Mouse (Mus musculus) right cerebral cortex, adult 18-20 months (tissue): ENCODE results near the gene Ltv1.
A peak's percentile ranks its signal among the peaks of the same experiment; 100 is the strongest.
"Not testable (repeated sequence)": the region's sequence is repeated elsewhere in the genome, so short reads cannot be mapped to it uniquely, and the experiment has no call there.

ENCODE experiments used
- DNase-seq: peaks from one replicate; pipeline ENCODE4 v3.0.0; 2022; ENCODE audit warnings: mixed read lengths

Ltv1 gene

GRCm38 (mm10) chr10:13192731-13193351 is at the start of gene Ltv1:
Gene Ltv1 (minus strand): TSS chr10:13193168.
- peak; percentile 96 for DNase-seq

GRCm38 (mm10) chr10:13240431-13240830 is 47.5 kb upstream of the Ltv1 start:
- no peak for DNase-seq

- no peak for DNase-seq
These were observed 45.2 kb upstream of the Ltv1 start for GRCm38 (mm10) chr10:13238188-13238587.

GRCm38 (mm10) chr10:13236866-13237265 is 43.9 kb upstream of the Ltv1 start:
- no peak for DNase-seq

DNA sequence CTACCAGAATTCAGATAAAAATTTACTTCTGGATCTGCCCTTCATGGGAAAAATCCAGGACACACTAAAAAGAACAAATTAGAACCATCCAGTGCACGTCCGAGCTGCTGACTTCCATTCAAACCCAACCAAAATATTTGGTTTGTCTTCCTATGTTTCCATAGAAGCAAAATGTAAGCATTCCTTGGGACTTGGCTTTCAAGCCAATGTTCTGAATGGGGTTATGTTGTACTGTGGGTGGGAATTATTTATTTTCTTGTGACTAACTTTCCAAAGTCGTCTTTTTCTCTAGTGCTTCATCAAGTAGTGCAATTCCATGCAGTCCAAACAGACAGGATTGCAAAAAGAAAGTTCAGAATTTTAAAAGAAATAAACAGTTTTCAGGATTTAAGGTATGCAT is 41.5 kb upstream of the Ltv1 start:
- no peak for DNase-seq

- DNase-seq, result no peak
These were observed 41.0 kb upstream of the Ltv1 start for GRCm38 (mm10) chr10:13233941-13234340.

DNA sequence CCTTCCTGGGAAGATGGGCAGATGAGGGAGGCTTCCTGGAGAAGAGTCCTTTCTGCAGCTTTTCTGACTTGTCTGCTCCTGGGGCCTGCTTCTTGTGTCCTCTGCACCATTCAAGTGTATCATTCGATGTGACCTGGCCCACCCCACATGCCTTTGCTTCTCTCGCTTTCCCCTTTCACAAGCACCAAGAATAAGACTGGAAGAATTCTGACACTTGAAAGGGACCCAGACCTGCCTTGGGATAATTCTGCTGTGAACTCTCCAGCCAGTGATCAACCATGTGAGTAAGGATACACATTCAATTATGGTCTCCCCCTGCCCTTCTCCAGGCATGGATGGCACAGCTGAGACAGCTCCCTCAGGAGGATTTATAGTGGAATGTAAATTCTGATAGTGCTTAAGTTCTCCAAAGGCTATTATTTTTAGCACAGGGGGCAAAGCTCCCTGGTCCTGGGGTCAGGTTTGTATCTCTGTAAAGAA is 40.2 kb upstream of the Ltv1 start:
- no peak for DNase-seq

DNA sequence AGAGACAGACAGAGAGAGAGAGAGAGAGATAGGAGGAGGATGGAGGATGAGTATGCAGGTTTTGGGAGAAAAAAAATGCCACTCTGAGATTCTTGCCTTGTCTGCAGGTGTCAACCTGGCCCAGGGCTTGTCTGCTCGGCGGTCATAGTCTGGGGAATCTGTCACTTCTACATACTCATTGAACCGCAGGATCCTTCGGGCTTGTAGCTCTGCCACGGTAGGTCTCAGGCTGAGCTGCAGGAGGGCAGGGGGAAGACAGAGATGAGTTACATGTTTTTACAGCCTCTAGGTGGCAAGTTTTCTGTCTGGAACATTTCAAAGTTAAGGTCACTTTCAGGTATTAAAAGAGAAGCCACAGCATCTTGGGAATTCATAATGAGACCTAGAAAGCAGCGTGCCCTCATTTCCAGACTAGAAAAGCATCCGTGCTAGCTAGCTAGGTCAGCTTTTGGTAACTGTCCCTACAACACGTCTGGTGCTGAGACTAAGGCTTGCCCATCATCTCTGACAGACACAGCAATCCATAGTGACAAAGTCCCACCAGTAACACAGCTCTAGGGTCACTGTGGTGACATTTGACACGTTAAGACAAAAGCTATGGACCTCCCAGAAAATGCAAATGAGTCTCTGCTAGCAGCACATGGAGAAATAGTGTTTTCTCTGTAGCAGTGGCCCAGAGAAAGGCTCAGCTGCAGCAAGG is 39.6 kb upstream of the Ltv1 start:
- DNase-seq, result no peak

DNA sequence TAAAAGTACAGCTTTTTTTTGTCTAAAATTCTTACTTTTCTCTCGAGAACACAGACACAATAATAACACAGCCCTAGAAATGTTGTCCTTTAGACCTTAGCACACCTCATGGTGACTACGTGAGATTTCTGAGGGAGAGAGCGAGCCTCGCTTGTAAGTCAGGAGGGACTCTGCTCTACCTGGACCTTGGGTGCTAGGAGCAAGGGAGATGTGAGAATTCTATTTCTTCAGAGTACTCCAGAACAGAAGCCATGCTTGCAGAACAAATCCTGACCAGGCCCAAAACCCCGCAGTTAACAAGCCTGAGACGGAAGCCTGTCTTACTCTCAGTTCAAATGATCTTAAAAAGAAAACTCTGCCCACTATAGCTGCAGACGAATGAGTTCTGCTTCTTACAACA is 37.7 kb upstream of the Ltv1 start:
- no peak for DNase-seq

DNA sequence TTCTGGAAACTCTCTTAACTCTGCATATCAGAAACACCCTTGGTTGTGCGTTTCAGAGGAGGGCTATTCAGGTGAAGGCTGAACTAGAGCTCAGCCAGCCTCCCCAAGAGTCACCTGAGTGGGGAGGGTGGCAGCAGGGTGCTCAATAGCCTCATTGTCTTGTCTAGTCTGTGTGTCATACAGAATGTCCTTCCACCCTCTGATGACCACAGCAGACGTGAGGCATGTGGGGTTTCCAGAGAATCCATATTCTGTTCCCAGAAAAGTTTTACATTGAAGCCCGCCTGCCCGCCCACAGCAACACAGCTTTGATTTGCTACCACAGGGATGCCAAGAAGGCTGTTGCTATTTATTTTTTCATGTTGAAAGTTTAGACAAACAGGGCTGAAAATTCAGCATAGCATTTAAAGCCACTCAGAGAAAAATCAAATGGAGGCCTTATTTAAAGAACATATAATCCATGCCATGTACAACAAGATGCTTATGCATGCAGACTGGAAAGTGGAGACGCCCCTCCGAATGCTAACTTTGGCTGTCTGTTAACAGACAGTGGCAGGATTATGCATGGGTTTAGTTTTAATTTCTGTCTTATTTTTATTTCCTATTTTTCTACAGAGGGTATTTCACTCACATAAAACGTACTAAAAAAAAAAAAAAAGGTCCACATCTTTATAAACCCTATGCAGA is 32.6 kb upstream of the Ltv1 start:
- DNase-seq, result no peak

DNA sequence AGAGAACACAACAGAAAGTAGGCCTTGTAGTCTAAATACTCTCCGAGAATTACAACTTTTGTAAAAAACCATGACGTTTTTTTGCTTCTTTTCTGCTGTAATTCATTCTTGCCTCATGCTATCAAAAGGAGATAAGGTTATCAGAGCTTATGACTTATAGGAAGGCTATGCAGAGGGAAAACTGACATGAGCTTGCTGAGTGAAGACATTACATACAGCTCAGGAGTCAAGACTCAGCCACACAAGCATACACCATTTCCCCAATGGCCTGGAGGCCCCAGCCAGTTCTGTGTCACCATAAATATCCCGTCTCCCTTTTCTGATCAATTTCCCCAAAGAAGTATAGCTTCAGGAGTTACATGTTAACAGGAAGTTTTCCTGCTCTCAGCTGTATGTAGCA is 29.2 kb upstream of the Ltv1 start:
- DNase-seq, result no peak

- no peak for DNase-seq
These were observed 27.1 kb upstream of the Ltv1 start for GRCm38 (mm10) chr10:13220061-13220460.

- DNase-seq, result no peak
These were observed 21.0 kb upstream of the Ltv1 start for GRCm38 (mm10) chr10:13213956-13214355.

DNA sequence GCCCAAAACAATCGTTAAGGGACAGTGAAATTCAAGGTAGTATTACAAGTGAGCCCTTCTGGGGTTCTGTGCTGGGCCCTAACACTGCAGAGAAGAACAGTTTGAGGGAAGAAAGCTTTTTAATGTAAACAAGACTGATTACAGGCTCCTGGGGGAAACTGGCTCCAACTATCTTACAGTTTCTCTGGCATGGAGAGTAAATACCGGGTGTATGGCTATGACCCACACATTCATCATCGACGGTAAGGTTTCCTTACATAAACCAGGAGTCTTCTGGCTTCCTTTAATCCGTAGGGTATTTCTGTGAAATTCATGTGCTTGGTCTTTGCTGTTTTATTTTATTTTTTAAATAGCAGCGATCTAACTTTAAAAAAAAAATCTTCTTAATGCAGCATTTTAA is 19.9 kb upstream of the Ltv1 start:
- no peak for DNase-seq

GRCm38 (mm10) chr10:13212326-13212725 is 19.4 kb upstream of the Ltv1 start:
- DNase-seq, result no peak

GRCm38 (mm10) chr10:13209930-13210637 is 17.1 kb upstream of the Ltv1 start:
- DNase-seq, result no peak

DNA sequence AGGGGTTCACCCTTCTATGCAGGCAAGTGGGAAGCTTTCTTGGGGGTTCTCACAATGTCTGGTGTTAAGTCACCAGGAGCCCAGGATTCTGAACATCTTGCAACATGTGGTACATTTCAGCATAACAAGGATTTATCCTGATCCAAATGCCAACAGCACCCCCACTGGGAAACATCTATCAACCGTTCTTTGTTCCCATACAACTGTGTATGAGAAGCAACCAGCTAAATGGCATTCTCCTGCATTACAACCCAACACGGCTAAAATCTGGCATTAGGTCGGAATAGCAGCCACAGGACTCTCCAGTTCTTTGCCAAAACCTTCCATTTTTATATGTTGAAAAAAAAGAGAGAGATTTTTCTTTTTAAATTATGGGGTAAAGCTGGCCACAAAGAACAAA is 16.5 kb upstream of the Ltv1 start:
- no peak for DNase-seq

GRCm38 (mm10) chr10:13209061-13209460 is 16.1 kb upstream of the Ltv1 start:
- DNase-seq, result no peak

DNA sequence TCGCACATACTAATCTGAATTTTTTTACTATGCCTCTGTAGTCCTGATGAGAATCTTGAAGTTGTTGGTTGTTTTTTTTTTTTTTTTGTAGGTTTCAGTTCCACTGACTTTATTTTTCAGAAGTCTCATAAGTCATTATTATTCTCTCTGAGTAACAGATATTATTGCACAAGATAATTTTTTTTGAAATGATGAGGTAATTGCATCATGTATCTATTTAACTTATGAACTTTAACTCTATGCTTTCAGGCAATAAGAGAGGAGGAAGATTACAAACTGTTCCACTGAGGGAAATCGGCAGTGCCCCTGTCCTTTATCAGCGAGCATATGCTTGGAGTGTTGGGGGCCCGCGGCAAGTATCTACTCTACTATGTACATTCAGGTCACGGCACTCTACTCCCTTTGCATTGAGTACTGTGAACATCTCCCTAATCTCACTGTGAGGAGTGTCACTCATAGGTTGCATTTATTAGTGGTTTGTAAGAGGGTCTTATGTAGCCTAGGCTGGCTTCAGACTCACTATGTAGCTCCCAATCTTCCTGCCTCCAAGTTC is 8.8 kb upstream of the Ltv1 start:
- no peak for DNase-seq

DNA sequence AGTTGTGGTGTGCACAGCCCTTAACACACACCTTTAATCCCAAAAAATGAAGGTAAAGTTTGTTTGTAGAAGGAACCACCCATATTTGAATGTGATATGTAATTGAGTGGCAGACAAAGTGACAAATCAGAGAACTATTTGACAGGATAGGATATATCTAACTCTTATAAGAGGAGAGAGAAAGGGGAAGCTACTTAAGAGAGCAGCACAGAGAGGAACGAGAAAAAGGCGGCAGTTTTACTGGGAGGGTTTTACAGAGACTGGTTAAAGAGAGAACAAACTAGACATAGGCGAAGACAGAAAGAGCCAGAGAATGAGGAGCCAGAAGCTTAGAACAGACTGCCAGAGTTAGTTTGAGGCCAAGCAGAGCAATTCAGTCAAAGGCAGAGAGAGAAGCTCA is 7.9 kb upstream of the Ltv1 start:
- no peak for DNase-seq

DNA sequence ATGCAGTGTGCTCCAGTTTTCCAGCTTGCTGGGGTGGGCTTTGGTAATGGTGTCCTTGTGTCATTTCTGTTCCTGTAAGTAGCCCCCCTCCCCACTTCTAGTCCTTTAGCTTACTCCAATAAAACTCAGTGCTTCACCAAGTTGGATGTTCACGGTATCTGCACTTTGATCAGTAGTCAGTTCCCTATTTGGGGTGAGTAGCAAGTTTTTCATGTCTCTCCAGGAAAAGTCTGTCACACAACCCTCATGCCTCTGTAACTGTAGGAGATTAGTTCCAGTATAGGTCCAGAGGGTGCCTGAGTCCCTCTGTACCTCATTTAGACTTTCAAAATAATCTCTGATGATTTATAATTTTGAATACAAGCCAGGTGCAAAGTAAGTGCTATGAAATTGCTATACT is 6.3 kb upstream of the Ltv1 start:
- DNase-seq, result no peak

- no peak for DNase-seq
These were observed 4.0 kb upstream of the Ltv1 start for GRCm38 (mm10) chr10:13196872-13197507.

- DNase-seq, result not testable (repeated sequence)
These were observed 528 bp upstream of the Ltv1 start for GRCm38 (mm10) chr10:13193496-13193895.
